Mouse (Mus musculus) embryonic facial prominence, embryonic 11.5 days (tissue): Measurements from ENCODE around the gene Tmem95. TPM values are rescaled to one million over a fixed set of nuclear protein-coding genes. Genes with fewer than 3 reads are reported as not detected.

ENCODE experiments used
- ATAC-seq: fragments of 200-750 bp; cut with Nextera tagmentation; replicated peaks from 2 replicates; pipeline ENCODE4 v1.8.0; 2017; ENCODE audit warnings: low read depth; ENCODE audit not compliant: insufficient number of reproducible peaks, low FRiP score, low TSS enrichment
- DNase-seq: peaks from one replicate; pipeline ENCODE4 v3.0.0-alpha.2; 2015; ENCODE audit warnings: low spot score
- H3K27ac ChIP-seq: fragments of 300-500 bp; sonication (generic); replicated peaks from 2 replicates; pipeline ENCODE4 v1.5.1; 2014; ENCODE audit warnings: mild to moderate bottlenecking, low read depth, low read length, control low read depth
- H3K27me3 ChIP-seq: fragments of 300-500 bp; sonication (generic); 2 replicates; pipeline ENCODE4 v1.6.1; 2014; ENCODE audit warnings: mild to moderate bottlenecking, low read length, moderate library complexity, mixed read lengths; ENCODE audit not compliant: control insufficient read depth, insufficient read depth
- H3K36me3 ChIP-seq: fragments of 300-500 bp; sonication (generic); replicated peaks from 2 replicates; pipeline ENCODE4 v1.6.1; 2014; ENCODE audit warnings: low read depth, mild to moderate bottlenecking, low read length, moderate library complexity, mixed read lengths; ENCODE audit not compliant: control insufficient read depth, insufficient read depth
- H3K4me1 ChIP-seq: fragments of 300-500 bp; sonication (generic); 2 replicates; pipeline ENCODE4 v1.6.1; 2014; ENCODE audit warnings: low read length, mixed read lengths; ENCODE audit not compliant: control insufficient read depth, insufficient read depth
- H3K4me2 ChIP-seq: fragments of 300-500 bp; sonication (generic); 2 replicates; pipeline ENCODE4 v1.6.1; 2014; ENCODE audit warnings: low read depth, mild to moderate bottlenecking, control low read depth, low read length, moderate library complexity
- H3K4me3 ChIP-seq: fragments of 300-500 bp; sonication (generic); 2 replicates; pipeline ENCODE4 v1.5.1; 2014; ENCODE audit warnings: low read depth, low read length, control low read depth
- H3K9ac ChIP-seq: fragments of 300-500 bp; sonication (generic); replicated peaks from 2 replicates; pipeline ENCODE4 v1.6.1; 2014; ENCODE audit warnings: mild to moderate bottlenecking, control low read depth, low read length
- H3K9me3 ChIP-seq: fragments of 300-500 bp; sonication (generic); replicated peaks from 2 replicates; pipeline ENCODE4 v1.6.1; 2016; ENCODE audit warnings: mild to moderate bottlenecking, low read length, inconsistent platforms, mixed read lengths; ENCODE audit not compliant: control insufficient read depth
- WGBS: fragments of 180-500 bp; shearing (Covaris S2); extraction: QIAGEN DNeasy Blood & Tissue Kit; methylation state at CpG from one replicate; pipeline ENCODE4 v1.1.7; 2014; 5-methylcytosine and 5-hydroxymethylcytosine counted together
- polyA plus RNA-seq: library from polyadenylated mRNA; unstranded; fragments of >200 nt; fragmentation: Nextera tagmentation; extraction: Ambion mirVana; gene quantifications from 2 replicates; pipeline ENCODE4 v1.2.1, GENCODE M21; 2014

Tmem95 gene
- polyA plus RNA-seq, 1 experiment from 2014 or later: not detected

DNA sequence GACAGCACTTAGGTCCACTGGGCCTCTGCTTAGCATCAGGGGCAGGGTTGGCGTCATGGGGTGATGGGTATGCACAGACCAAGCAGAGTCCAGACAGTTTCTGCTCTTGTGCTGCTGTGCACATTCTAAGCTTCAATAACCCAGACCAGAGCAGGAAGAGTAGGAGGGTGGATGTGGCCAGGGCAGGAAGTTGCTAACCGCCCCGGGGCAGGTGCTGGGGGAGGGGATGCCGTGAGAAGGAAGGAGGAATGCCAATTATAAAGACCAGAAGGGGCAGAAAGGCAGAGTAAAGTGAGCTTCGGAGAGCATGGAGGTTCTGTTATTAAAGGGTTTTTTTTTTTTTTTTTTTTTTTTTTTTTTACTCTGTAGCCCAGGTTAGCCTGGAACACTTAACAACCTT lies 16.9 kb upstream of the Tmem95 start:
- ATAC-seq (no peak), DNase-seq (no peak)
- WGBS: 79% methylated on average over 5 of the region's 5 CpGs
- H3K36me3 ChIP-seq: no peaks in the 10 kb centered on the region
- H3K9ac ChIP-seq: no peak overlapping the region
- H3K4me1 ChIP-seq: peaks cover 2% of the 10 kb centered on the region; the same call in 1 of the 2 replicates
- H3K4me3 ChIP-seq: no peak overlapping the region
- H3K27ac ChIP-seq: no peak overlapping the region
- no peaks in the 10 kb centered on the region for H3K9me3 ChIP-seq
- H3K27me3 ChIP-seq: no peaks in the 10 kb centered on the region
- no peak overlapping the region for H3K4me2 ChIP-seq

DNA sequence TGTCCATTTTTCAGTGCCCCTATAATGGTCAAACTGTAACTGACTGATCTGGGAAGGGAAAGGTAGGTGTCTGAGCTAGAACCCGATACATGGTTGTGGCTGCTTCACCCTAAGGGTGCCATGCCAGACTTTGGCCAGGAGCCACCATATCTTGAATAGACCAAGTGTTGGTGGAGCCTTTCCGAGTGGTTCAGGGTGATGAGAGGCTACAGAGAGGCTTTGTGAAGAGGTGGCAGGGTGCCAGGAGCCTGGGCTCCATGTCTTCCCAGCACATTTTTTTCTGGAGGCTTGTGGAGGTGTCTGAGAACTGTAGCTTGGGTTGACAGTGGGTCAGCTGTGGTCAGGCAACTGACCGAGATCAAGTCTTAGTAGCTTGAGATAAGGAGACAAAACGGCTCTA lies 13.7 kb upstream of the Tmem95 start:
- no peak for DNase-seq
- Histone ChIP-seq H3K4me2 (no peak overlapping the region), H3K36me3 (no peaks in the 10 kb centered on the region), H3K9me3 (no peaks in the 10 kb centered on the region), H3K4me1 (no peaks in the 10 kb centered on the region), H3K27ac (no peak overlapping the region), H3K9ac (no peak overlapping the region), H3K27me3 (no peaks in the 10 kb centered on the region), H3K4me3 (no peak overlapping the region)
- no peak for ATAC-seq
- 80% methylated on average over 4 of the region's 4 CpGs for WGBS

GRCm38 (mm10) chr11:69886907-69887635 lies 9.3 kb upstream of the Tmem95 start:
- ATAC-seq (no peak), DNase-seq (no peak)
- no peaks in the 10 kb centered on the region for H3K4me1 ChIP-seq
- no peak overlapping the region for H3K9ac ChIP-seq
- no peak overlapping the region for H3K27ac ChIP-seq
- WGBS: 78% methylated on average over 8 of the region's 8 CpGs
- no peak overlapping the region for H3K4me2 ChIP-seq
- H3K36me3 ChIP-seq: no peaks in the 10 kb centered on the region
- no peaks in the 10 kb centered on the region for H3K9me3 ChIP-seq
- H3K4me3 ChIP-seq: no peak overlapping the region
- no peaks in the 10 kb centered on the region for H3K27me3 ChIP-seq

GRCm38 (mm10) chr11:69884663-69885062 lies 6.8 kb upstream of the Tmem95 start:
- no peak for DNase-seq
- H3K4me3 ChIP-seq: no peak overlapping the region
- WGBS: 81% methylated on average over 8 of the region's 8 CpGs
- H3K27me3 ChIP-seq: no peaks in the 10 kb centered on the region
- H3K4me2 ChIP-seq: no peak overlapping the region
- H3K36me3 ChIP-seq: no peaks in the 10 kb centered on the region
- no peak for ATAC-seq
- no peaks in the 10 kb centered on the region for H3K9me3 ChIP-seq
- H3K4me1 ChIP-seq: 0 out of 2 replicates have a peak, but pooled peaks cover 2% of the 10 kb centered on the region
- no peak overlapping the region for H3K27ac ChIP-seq
- no peak overlapping the region; the same call in 1 of the 2 replicates for H3K9ac ChIP-seq

- DNase-seq (no peak), ATAC-seq (no peak)
- Histone ChIP-seq H3K36me3 (no peaks in the 10 kb centered on the region), H3K27me3 (no peaks in the 10 kb centered on the region), H3K9ac (peak overlapping the region; percentile 34; the same call in 1 of the 2 replicates), H3K4me2 (no peak overlapping the region), H3K27ac (no peak overlapping the region), H3K4me3 (no peak overlapping the region), H3K4me1 (0 out of 2 replicates have a peak, but pooled peaks cover 2% of the 10 kb centered on the region), H3K9me3 (no peaks in the 10 kb centered on the region)
- 86% methylated on average over 9 of the region's 9 CpGs for WGBS
These were observed 6.4 kb upstream of the Tmem95 start for GRCm38 (mm10) chr11:69884240-69884639.

DNA sequence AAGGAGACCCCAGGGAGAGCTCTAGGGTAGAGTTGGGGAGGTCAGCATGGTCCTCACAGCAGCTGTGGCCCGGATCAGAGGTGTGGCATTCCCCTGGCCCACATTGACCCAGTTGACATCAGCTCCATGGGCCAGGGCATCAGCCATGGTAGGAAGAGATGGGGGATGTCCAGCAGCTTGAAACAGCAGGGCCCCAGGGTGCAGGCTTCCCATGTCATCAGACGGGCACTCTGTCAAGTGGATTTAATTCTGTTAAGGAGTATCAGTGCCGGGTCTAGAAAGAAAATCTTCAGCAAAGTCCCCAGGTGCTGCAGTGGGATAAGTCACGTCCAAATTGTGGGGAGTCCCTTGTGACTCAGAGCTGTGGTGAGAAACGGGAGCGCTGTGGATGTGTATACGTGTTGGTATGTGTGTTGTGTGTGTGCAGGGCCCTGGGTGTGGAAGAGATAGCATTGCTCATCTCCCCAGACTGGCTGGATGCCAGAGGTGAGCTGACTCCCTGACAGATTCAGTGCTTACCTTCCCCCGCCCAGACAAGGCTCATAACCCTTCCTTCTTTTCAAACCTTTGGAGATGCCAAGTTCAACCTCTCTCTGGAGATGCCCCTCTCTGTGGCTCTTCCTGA lies 5.8 kb upstream of the Tmem95 start:
- H3K4me1 ChIP-seq: 0 out of 2 replicates have a peak, but pooled peaks cover 2% of the 10 kb centered on the region
- no peak for DNase-seq
- no peak overlapping the region for H3K4me3 ChIP-seq
- 86% methylated on average over 8 of the region's 8 CpGs for WGBS
- H3K9ac ChIP-seq: no peak overlapping the region
- no peaks in the 10 kb centered on the region for H3K27me3 ChIP-seq
- no peak overlapping the region for H3K4me2 ChIP-seq
- H3K27ac ChIP-seq: no peak overlapping the region
- ATAC-seq: no peak
- no peaks in the 10 kb centered on the region for H3K36me3 ChIP-seq
- no peaks in the 10 kb centered on the region for H3K9me3 ChIP-seq

DNA sequence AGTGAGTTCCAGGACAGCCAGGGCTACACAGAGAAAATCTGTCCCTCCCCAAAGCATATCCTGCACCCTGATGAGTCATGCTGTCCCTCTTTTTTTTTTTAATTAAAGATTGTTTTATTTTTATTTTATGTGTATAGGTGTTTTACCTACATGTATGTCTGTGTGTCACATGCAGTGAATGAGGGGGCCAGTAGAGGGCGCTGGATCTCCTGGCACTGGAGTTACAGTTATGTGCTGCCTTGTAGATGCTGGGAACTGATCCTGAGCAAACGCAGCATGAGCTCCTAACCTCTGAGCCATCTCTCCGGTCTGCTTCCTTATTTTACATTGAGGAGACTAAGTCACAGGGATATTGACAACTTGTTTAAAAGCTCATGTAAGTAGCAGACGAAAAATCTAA lies 5.2 kb upstream of the Tmem95 start:
- 64% methylated on average over 4 of the region's 4 CpGs for WGBS
- no peak overlapping the region for H3K4me2 ChIP-seq
- H3K9me3 ChIP-seq: no peaks in the 10 kb centered on the region
- no peaks in the 10 kb centered on the region for H3K27me3 ChIP-seq
- H3K36me3 ChIP-seq: no peaks in the 10 kb centered on the region
- DNase-seq: peak; percentile 14
- 0 out of 2 replicates have a peak, but pooled peaks cover 2% of the 10 kb centered on the region for H3K4me1 ChIP-seq
- no peak overlapping the region for H3K27ac ChIP-seq
- ATAC-seq: no peak
- H3K9ac ChIP-seq: no peak overlapping the region
- H3K4me3 ChIP-seq: no peak overlapping the region
